Mouse (Mus musculus) neural tube, embryonic 14.5 days (tissue): Measurements from ENCODE around the gene Ubtf. TPM values are rescaled to one million over a fixed set of nuclear protein-coding genes. Genes with fewer than 3 reads are reported as not detected.

Experiments
- ATAC-seq: fragments of 200-750 bp; cut with Nextera tagmentation; 2 replicates; pipeline ENCODE4 v1.8.0; 2017; ENCODE audit warnings: low read depth, mild to moderate bottlenecking, moderate TSS enrichment, moderate library complexity
- H3K27ac ChIP-seq: fragments of 300-500 bp; sonication (generic); 2 replicates; pipeline ENCODE4 v1.5.1; 2014; ENCODE audit warnings: low read depth, mild to moderate bottlenecking, control low read depth, low read length, moderate library complexity, mixed read lengths
- H3K27me3 ChIP-seq: fragments of 300-500 bp; sonication (generic); 2 replicates; pipeline ENCODE4 v1.6.1; 2014; ENCODE audit warnings: low read length; ENCODE audit not compliant: control insufficient read depth, insufficient read depth
- H3K36me3 ChIP-seq: fragments of 300-500 bp; sonication (generic); 2 replicates; pipeline ENCODE4 v1.6.1; 2014; ENCODE audit warnings: low read length, mixed read lengths; ENCODE audit not compliant: control insufficient read depth, insufficient read depth
- H3K4me1 ChIP-seq: fragments of 300-500 bp; sonication (generic); 2 replicates; pipeline ENCODE4 v1.6.1; 2014; ENCODE audit warnings: low read length; ENCODE audit not compliant: control insufficient read depth, insufficient read depth
- H3K4me2 ChIP-seq: fragments of 300-500 bp; sonication (generic); 2 replicates; pipeline ENCODE4 v1.6.1; 2014; ENCODE audit warnings: mild to moderate bottlenecking, low read depth, low read length, control low read depth
- H3K4me3 ChIP-seq: fragments of 300-500 bp; sonication (generic); 2 replicates; pipeline ENCODE4 v1.5.1; 2014; ENCODE audit warnings: low read depth, low read length, control low read depth, mixed read lengths
- H3K9ac ChIP-seq: fragments of 300-500 bp; sonication (generic); replicated peaks from 2 replicates; pipeline ENCODE4 v1.6.1; 2014; ENCODE audit warnings: low read depth, mild to moderate bottlenecking, control low read depth, low read length, mixed read lengths
- H3K9me3 ChIP-seq: fragments of 300-500 bp; sonication (generic); 2 replicates; pipeline ENCODE4 v1.6.1; 2016; ENCODE audit warnings: low read length; ENCODE audit not compliant: control insufficient read depth
- WGBS: fragments of 180-500 bp; shearing (Covaris S2); extraction: QIAGEN DNeasy Blood & Tissue Kit; methylation state at CpG from one replicate; pipeline ENCODE4 v1.1.7; 2014; 5-methylcytosine and 5-hydroxymethylcytosine counted together
- polyA plus RNA-seq: library from polyadenylated mRNA; unstranded; fragments of >200 nt; fragmentation: Nextera tagmentation; extraction: Ambion mirVana; gene quantifications from 2 replicates; pipeline ENCODE4 v1.2.1, GENCODE M21; 2014

Ubtf gene
- polyA plus RNA-seq, 1 experiment from 2014 or later, result 70.3 TPM

- Histone ChIP-seq H3K9ac (no peak overlapping the region), H3K36me3 (no peaks in the 10 kb centered on the region), H3K9me3 (no peaks in the 10 kb centered on the region), H3K4me1 (no peaks in the 10 kb centered on the region), H3K4me3 (no peak overlapping the region), H3K27ac (no peak overlapping the region), H3K27me3 (no peaks in the 10 kb centered on the region), H3K4me2 (no peak overlapping the region)
- ATAC-seq, result no peak
- WGBS, result 93% methylated on average over 8 of the region's 8 CpGs
Measured at GRCm38 (mm10) chr11:102361776-102362495, 42.4 kb upstream of the Ubtf start.

- Histone ChIP-seq H3K4me3 (no peak overlapping the region), H3K27ac (no peak overlapping the region), H3K9me3 (no peaks in the 10 kb centered on the region), H3K36me3 (no peaks in the 10 kb centered on the region), H3K4me1 (no peaks in the 10 kb centered on the region), H3K9ac (no peak overlapping the region), H3K27me3 (no peaks in the 10 kb centered on the region), H3K4me2 (no peak overlapping the region)
- ATAC-seq, result no peak
- WGBS, result 72% methylated on average over 10 of the region's 10 CpGs
Measured at GRCm38 (mm10) chr11:102358365-102358764, 38.8 kb upstream of the Ubtf start.

DNA sequence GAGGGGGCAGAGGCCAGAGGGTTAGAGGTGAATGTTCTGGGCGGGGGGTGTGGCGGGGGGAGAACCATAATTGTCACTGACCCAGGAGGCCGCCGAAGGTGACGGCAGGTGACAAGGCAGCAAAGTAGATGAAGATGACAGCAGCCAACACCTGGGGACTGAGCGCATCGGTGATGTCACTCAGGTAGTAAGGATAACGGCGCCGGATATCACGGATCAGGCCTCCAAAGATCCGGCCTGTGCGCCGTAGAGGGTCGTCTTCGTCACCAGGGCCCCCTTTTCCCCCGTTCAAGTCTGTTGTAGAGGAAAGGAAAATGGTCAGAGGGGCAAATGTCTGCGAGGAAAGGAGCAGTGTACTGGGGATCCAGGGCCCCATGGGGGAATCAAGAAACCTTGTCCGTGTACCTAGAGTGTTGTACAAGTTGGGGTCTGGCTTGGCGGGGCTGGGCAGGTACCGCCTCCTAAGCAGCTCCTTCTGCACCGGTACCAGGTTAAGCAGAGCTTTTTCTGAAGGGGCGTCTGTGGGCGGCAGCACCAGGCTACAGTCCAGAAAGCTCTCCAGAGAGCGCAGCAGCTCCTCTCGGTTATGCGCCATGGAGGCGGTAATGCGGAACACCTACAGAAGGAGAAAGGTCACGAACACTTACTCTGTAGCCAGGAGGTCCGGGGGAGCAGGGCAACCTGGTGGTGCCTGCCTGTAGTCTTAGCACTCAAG, 37.3 kb upstream of the Ubtf start:
- Histone ChIP-seq H3K4me1 (no peaks in the 10 kb centered on the region), H3K4me3 (no peak overlapping the region), H3K9me3 (no peaks in the 10 kb centered on the region), H3K27me3 (no peaks in the 10 kb centered on the region), H3K36me3 (no peaks in the 10 kb centered on the region), H3K27ac (no peak overlapping the region), H3K9ac (no peak overlapping the region), H3K4me2 (no peak overlapping the region)
- WGBS, result 73% methylated on average over 31 of the region's 31 CpGs
- ATAC-seq, result no peak

DNA sequence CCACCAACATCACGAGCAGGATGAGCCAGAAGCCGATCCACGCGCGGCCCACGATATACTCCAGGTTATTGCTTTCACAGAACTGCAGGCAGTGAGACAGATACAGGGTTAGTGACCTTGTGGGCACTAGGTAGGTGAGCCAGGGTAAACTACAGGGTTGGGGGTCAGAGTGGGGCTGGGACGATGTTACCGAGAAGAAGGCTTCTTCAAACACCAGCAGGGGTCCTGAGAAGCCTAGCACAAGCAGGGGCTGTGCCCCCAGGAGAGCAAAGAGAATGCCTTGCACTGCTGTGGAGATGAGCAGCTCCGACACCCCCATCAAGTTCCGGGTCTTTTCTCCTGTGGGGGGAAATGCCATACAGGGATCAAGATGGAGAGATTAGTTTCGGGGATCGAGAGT, 36.6 kb upstream of the Ubtf start:
- no peaks in the 10 kb centered on the region for H3K9me3 ChIP-seq
- no peaks in the 10 kb centered on the region for H3K36me3 ChIP-seq
- no peak for ATAC-seq
- no peak overlapping the region for H3K4me3 ChIP-seq
- H3K27ac ChIP-seq, result no peak overlapping the region
- no peaks in the 10 kb centered on the region for H3K4me1 ChIP-seq
- 83% methylated on average over 12 of the region's 12 CpGs for WGBS
- no peak overlapping the region for H3K4me2 ChIP-seq
- H3K27me3 ChIP-seq, result no peaks in the 10 kb centered on the region
- H3K9ac ChIP-seq, result no peak overlapping the region

DNA sequence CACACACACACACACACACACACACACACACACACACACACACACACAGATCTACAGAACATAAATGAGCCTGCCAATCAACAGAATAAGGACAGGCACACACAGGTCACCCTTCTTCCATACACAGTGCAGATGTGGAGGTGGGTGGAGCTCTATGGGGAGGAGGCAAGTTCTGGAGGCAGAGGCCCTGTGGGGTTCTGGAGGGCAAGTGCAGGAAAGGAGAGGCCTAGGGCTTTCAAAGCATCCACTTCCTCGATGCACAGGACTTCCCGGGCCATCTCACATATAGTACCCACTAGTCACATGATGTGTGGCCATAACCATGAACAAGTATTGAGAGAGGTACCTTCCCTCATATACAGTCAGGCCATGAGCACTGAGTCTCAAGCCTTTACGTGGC, 36.0 kb upstream of the Ubtf start:
- Histone ChIP-seq H3K4me3 (no peak overlapping the region), H3K9ac (no peak overlapping the region), H3K36me3 (no peaks in the 10 kb centered on the region), H3K9me3 (no peaks in the 10 kb centered on the region), H3K27ac (no peak overlapping the region), H3K27me3 (no peaks in the 10 kb centered on the region), H3K4me1 (no peaks in the 10 kb centered on the region), H3K4me2 (no peak overlapping the region)
- no peak for ATAC-seq
- 78% methylated on average over 3 of the region's 3 CpGs for WGBS

DNA sequence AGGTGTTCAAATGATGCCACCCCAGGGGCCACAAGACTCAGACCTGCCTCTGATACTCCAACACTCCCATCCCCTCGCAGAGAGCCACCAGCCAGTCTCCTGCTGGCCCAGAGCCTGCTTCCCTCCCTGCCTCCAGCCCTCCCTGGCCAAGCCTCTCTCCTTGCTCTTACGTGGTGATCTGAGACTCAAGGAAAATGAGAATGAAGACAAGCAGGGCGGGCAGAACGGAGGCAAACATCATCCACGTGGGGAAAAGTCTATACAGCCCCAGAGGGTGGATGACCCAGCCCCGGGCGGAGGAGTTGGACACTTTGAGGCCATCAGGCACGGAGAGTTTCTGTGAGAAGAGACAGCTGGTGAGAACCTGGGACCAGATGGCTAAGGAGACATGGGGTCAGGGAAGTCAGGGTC, 33.5 kb upstream of the Ubtf start:
- H3K9me3 ChIP-seq, result no peaks in the 10 kb centered on the region
- no peak overlapping the region for H3K27ac ChIP-seq
- H3K36me3 ChIP-seq, result no peaks in the 10 kb centered on the region
- 40% methylated on average over 8 of the region's 8 CpGs for WGBS
- ATAC-seq, result no peak
- H3K4me1 ChIP-seq, result no peaks in the 10 kb centered on the region
- H3K9ac ChIP-seq, result no peak overlapping the region
- H3K27me3 ChIP-seq, result no peaks in the 10 kb centered on the region
- no peak overlapping the region for H3K4me3 ChIP-seq
- no peak overlapping the region for H3K4me2 ChIP-seq

DNA sequence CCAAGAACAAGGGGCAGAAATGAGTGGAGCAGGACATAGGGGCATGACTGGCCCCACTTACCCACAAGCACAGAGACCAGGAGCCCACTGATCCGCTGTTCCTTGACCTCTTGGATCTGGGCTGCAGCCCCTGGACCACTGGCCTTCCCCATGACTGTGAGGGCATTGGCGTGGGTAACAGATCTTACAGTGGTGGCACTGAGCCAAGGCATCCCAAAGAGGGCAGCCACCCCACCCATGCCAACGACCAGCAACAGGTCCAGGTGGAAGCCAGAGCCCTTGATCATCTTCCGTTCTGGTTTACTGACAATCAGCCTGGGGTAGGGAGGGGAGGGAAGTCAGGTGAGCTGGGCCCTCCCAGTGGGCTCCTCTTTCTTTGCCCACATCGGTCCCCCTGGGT, 32.8 kb upstream of the Ubtf start:
- no peaks in the 10 kb centered on the region for H3K27me3 ChIP-seq
- no peak overlapping the region for H3K4me3 ChIP-seq
- no peaks in the 10 kb centered on the region for H3K36me3 ChIP-seq
- no peak overlapping the region for H3K27ac ChIP-seq
- ATAC-seq, result no peak
- WGBS, result 54% methylated on average over 5 of the region's 5 CpGs
- H3K4me1 ChIP-seq, result no peaks in the 10 kb centered on the region
- no peak overlapping the region for H3K4me2 ChIP-seq
- H3K9ac ChIP-seq, result no peak overlapping the region
- no peaks in the 10 kb centered on the region for H3K9me3 ChIP-seq

- H3K27me3 ChIP-seq, result no peaks in the 10 kb centered on the region
- no peaks in the 10 kb centered on the region for H3K9me3 ChIP-seq
- no peaks in the 10 kb centered on the region for H3K4me1 ChIP-seq
- no peak overlapping the region for H3K9ac ChIP-seq
- no peak overlapping the region for H3K4me3 ChIP-seq
- H3K4me2 ChIP-seq, result no peak overlapping the region
- WGBS, result 90% methylated on average over 17 of the region's 17 CpGs
- no peak for ATAC-seq
- no peak overlapping the region for H3K27ac ChIP-seq
- no peaks in the 10 kb centered on the region for H3K36me3 ChIP-seq
Measured at GRCm38 (mm10) chr11:102350981-102351523, 31.5 kb upstream of the Ubtf start.

DNA sequence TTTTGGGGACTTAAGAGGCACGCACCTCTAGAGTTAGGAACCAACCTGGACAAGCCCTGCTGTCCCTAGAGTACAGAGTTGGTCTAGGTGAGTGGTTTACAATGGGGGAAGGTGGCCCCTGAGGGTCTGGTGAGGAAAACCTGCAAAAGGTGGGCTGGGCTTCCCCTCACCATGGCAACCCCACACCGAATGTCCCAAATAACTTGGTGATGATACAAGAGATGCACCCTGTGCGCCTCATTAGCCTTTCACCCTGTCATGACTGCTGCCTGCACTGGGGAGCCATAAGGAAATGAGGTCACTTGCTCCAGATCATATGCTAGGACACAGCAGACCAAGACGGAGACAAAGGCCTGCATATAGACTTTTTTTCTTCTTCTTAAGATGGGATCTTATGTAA, 30.9 kb upstream of the Ubtf start:
- H3K27ac ChIP-seq, result no peak overlapping the region
- H3K4me3 ChIP-seq, result no peak overlapping the region
- H3K9me3 ChIP-seq, result no peaks in the 10 kb centered on the region
- no peaks in the 10 kb centered on the region for H3K27me3 ChIP-seq
- H3K36me3 ChIP-seq, result no peaks in the 10 kb centered on the region
- H3K4me2 ChIP-seq, result no peak overlapping the region
- WGBS, result 83% methylated on average over 4 of the region's 4 CpGs
- H3K9ac ChIP-seq, result no peak overlapping the region
- no peaks in the 10 kb centered on the region for H3K4me1 ChIP-seq
- no peak for ATAC-seq
